Mouse (Mus musculus) liver, postnatal 0 days (tissue): ENCODE results near the gene Hsd3b7.

ENCODE experiments used
- CTCF ChIP-seq: sonication (generic); IDR thresholded peaks from 2 replicates; pipeline ENCODE4 v1.5.1; 2016; ENCODE audit warnings: antibody characterized with exemption, low read depth
- EP300 ChIP-seq: IDR thresholded peaks from 2 replicates; pipeline ENCODE4 v1.6.1; 2016; ENCODE audit warnings: antibody characterized with exemption, low read depth, mild to moderate bottlenecking

GRCm38 (mm10) chr7:127840886-127841285 is 40.5 kb downstream of the Hsd3b7 start:
- no peak for TF ChIP-seq CTCF
- TF ChIP-seq EP300: no peak
